Mouse (Mus musculus): ENCODE measurements at regions not wholly inside any gene's neighbourhood (a gene's known extent, or its start where the extent isn't known, plus 50 kb on each side); places are given as distances from the start of the nearest gene placed in this dataset.

DNA sequence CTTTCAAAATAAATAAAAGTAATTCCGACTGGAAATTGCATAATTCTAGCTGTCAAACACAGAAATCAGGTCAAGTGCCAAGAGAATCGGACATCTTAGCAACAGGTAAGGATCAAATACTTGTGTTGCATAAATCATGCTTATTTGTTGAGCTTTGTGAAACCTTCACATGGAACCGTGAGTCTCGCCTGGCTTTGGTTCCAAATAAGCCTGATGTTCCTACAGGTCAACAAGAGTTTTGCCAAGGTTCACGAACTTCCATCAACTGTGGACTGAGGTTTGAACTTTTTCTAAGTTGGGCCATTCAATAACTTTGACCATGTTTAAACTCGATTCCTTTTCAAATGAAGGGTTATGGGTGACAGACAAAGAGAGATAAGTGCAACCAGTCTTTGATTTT is 332.8 kb downstream of the Ankrd50 start:
- H3K36me3 ChIP-seq (ENCODE audit: control insufficient read depth in 1 of 2, insufficient read depth in 2 of 2, low read length in 2 of 2), result no peaks in the 10 kb centered on the region
- H3K4me1 ChIP-seq (ENCODE audit: control insufficient read depth in 1 of 2, insufficient read depth in 2 of 2, low read length in 2 of 2), result no peaks in the 10 kb centered on the region
- H3K27me3 ChIP-seq (ENCODE audit: control insufficient read depth in 1 of 2, insufficient read depth in 2 of 2, low read length in 2 of 2), result no peaks in the 10 kb centered on the region; a peak in 1 of 4 replicates
- no peak for TF ChIP-seq E2F4 (IDR thresholded peaks at IDR 0.05; ENCODE audit: borderline replicate concordance, low read depth, low read length)
- no peak for TF ChIP-seq JUND (IDR thresholded peaks at IDR 0.05; ENCODE audit: low read depth, low read length)
- H3K27ac ChIP-seq (ENCODE audit: control insufficient read depth, low read depth, low read length), result no peak overlapping the region
- H3K4me3 ChIP-seq (ENCODE audit: control insufficient read depth in 1 of 2, insufficient read depth in 1 of 2, low read depth in 2 of 2, low read length in 2 of 2), result no peak overlapping the region
- DNase-seq (ENCODE audit: low read depth, low spot score), result no peak
- no peak overlapping the region for H3K9ac ChIP-seq (ENCODE audit: control insufficient read depth, low read depth, low read length, poor library complexity, severe bottlenecking)
- no peaks in the 10 kb centered on the region for H3K9me3 ChIP-seq (replicated peaks; ENCODE audit: insufficient read depth, low read length)
- H3K79me2 ChIP-seq (ENCODE audit: control insufficient read depth, insufficient read depth, low read length, poor library complexity), result no peaks in the 10 kb centered on the region

DNA sequence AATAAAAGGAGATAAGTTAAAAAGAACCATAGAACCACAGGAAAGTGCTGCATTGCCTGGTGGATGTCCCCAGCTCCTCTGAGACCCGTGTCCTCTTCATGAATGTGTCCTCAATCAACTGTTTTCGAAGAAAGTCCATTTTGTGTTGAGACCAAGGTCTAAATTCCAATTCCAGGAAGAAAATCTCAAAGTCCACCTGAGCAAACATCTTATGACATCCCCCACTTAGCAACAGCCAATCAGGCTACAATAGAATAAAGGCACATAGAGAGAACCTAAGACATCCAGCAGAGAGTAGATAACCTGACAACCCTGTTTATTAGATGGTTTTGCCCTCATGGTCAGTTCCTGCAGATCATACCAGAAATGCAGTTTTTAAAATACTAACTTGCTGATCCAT is 338.0 kb downstream of the Ankrd50 start:
- no peaks in the 10 kb centered on the region for H3K9me3 ChIP-seq (replicated peaks; ENCODE audit: insufficient read depth, low read length)
- no peaks in the 10 kb centered on the region for H3K36me3 ChIP-seq (ENCODE audit: control insufficient read depth in 1 of 2, insufficient read depth in 2 of 2, low read length in 2 of 2)
- no peak overlapping the region for H3K9ac ChIP-seq (ENCODE audit: control insufficient read depth, low read depth, low read length, poor library complexity, severe bottlenecking)
- no peak overlapping the region for H3K27ac ChIP-seq (ENCODE audit: control insufficient read depth, low read depth, low read length)
- no peak for DNase-seq (ENCODE audit: low read depth, low spot score)
- no peaks in the 10 kb centered on the region for H3K79me2 ChIP-seq (ENCODE audit: control insufficient read depth, insufficient read depth, low read length, poor library complexity)
- H3K4me3 ChIP-seq (ENCODE audit: control insufficient read depth in 1 of 2, insufficient read depth in 1 of 2, low read depth in 2 of 2, low read length in 2 of 2), result no peak overlapping the region
- no peak for TF ChIP-seq SMC3 (IDR thresholded peaks at IDR 0.05; ENCODE audit: low read depth, low read length)
- no peak for TF ChIP-seq POLR2AphosphoS2 (IDR thresholded peaks at IDR 0.05; ENCODE audit: low read length)
- TF ChIP-seq NRF1 (IDR thresholded peaks at IDR 0.05; ENCODE audit: insufficient read depth, low read depth, low read length, poor library complexity, severe bottlenecking), result no peak
- no peak for TF ChIP-seq RAD21 (IDR thresholded peaks at IDR 0.05; ENCODE audit: low read depth, low read length)
- no peak for TF ChIP-seq GABPA (IDR thresholded peaks at IDR 0.05; ENCODE audit: low read depth, low read length)
- H3K27me3 ChIP-seq (ENCODE audit: control insufficient read depth in 1 of 2, insufficient read depth in 2 of 2, low read length in 2 of 2), result no peaks in the 10 kb centered on the region; a peak in 1 of 4 replicates
- H3K4me1 ChIP-seq (ENCODE audit: control insufficient read depth in 1 of 2, insufficient read depth in 2 of 2, low read length in 2 of 2), result no peaks in the 10 kb centered on the region

DNA sequence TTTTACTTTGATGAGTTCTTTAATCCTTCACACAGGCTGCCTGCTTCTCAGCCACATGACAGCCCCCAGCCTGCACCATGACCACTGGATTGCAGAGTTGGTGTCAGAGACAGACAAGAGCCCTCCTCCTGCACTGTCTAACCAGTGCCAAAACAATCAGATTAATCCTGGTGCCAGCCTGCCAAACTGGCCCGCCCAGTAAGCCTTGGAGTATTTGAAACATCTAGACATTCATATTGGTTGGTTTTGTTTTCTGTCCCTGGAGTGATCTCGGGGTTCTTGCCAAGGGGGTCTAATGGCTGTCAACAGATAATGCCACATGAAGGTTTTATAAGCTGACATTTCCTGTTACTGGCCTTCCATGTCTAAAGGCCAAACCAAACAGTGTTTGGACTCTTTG is 339.2 kb downstream of the Ankrd50 start:
- TF ChIP-seq UBTF (IDR thresholded peaks at IDR 0.05; ENCODE audit: borderline replicate concordance, insufficient read depth, low read depth, low read length), result no peak
- Histone ChIP-seq H3K9me3 (replicated peaks; ENCODE audit: insufficient read depth, low read length) (no peaks in the 10 kb centered on the region), H3K27ac (ENCODE audit: control insufficient read depth, low read depth, low read length) (no peak overlapping the region), H3K4me1 (ENCODE audit: control insufficient read depth in 1 of 2, insufficient read depth in 2 of 2, low read length in 2 of 2) (no peaks in the 10 kb centered on the region), H3K9ac (ENCODE audit: control insufficient read depth, low read depth, low read length, poor library complexity, severe bottlenecking) (no peak overlapping the region), H3K36me3 (ENCODE audit: control insufficient read depth in 1 of 2, insufficient read depth in 2 of 2, low read length in 2 of 2) (no peaks in the 10 kb centered on the region), H3K27me3 (ENCODE audit: control insufficient read depth in 1 of 2, insufficient read depth in 2 of 2, low read length in 2 of 2) (no peaks in the 10 kb centered on the region; a peak in 1 of 4 replicates), H3K4me3 (ENCODE audit: control insufficient read depth in 1 of 2, insufficient read depth in 1 of 2, low read depth in 2 of 2, low read length in 2 of 2) (no peak overlapping the region), H3K79me2 (ENCODE audit: control insufficient read depth, insufficient read depth, low read length, poor library complexity) (no peaks in the 10 kb centered on the region)
- no peak for DNase-seq (ENCODE audit: low read depth, low spot score)

DNA sequence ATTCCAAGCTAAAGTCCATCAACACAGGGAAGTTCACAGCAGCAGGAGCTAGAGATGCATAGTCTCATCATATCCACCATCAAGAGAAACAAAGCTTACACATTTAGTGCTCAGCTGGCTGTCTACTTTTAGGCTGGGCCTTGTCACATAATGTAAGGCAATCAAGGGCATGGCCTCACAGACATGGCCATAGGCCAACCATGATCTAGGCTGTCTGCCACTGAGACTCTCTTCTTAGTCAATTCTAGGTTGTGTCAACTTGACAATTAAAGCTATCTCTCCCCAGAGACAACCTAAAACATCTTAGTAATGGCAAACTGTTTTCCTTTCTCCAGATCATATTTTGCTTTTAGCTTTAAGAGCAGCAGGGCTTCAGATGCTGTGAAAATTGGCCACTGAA is 340.0 kb downstream of the Ankrd50 start:
- Histone ChIP-seq H3K36me3 (ENCODE audit: control insufficient read depth in 1 of 2, insufficient read depth in 2 of 2, low read length in 2 of 2) (no peaks in the 10 kb centered on the region), H3K9me3 (replicated peaks; ENCODE audit: insufficient read depth, low read length) (no peaks in the 10 kb centered on the region), H3K4me1 (ENCODE audit: control insufficient read depth in 1 of 2, insufficient read depth in 2 of 2, low read length in 2 of 2) (no peaks in the 10 kb centered on the region), H3K27ac (ENCODE audit: control insufficient read depth, low read depth, low read length) (no peak overlapping the region), H3K9ac (ENCODE audit: control insufficient read depth, low read depth, low read length, poor library complexity, severe bottlenecking) (no peak overlapping the region), H3K4me3 (ENCODE audit: control insufficient read depth in 1 of 2, insufficient read depth in 1 of 2, low read depth in 2 of 2, low read length in 2 of 2) (no peak overlapping the region), H3K79me2 (ENCODE audit: control insufficient read depth, insufficient read depth, low read length, poor library complexity) (no peaks in the 10 kb centered on the region), H3K27me3 (ENCODE audit: control insufficient read depth in 1 of 2, insufficient read depth in 2 of 2, low read length in 2 of 2) (no peaks in the 10 kb centered on the region; a peak in 1 of 4 replicates)
- TF ChIP-seq TCF12 (IDR thresholded peaks at IDR 0.05; ENCODE audit: low read depth, low read length) (no peak), UBTF (IDR thresholded peaks at IDR 0.05; ENCODE audit: borderline replicate concordance, insufficient read depth, low read depth, low read length) (no peak), MAZ (IDR thresholded peaks at IDR 0.05; ENCODE audit: low read depth, low read length) (no peak), MYC (IDR thresholded peaks at IDR 0.05; ENCODE audit: low read depth, low read length) (no peak), MXI1 (IDR thresholded peaks at IDR 0.05; ENCODE audit: low read depth, low read length) (no peak), ZMIZ1 (IDR thresholded peaks at IDR 0.05; ENCODE audit: low read depth, low read length) (no peak), ETS1 (IDR thresholded peaks at IDR 0.05; ENCODE audit: low read depth, low read length) (no peak), KAT2A (conservative IDR thresholded peaks at IDR 0.05; ENCODE audit: low read depth, low read length) (no peak), CHD2 (IDR thresholded peaks at IDR 0.05; ENCODE audit: low read length) (no peak), ZNF384 (IDR thresholded peaks at IDR 0.05; ENCODE audit: low read depth, low read length) (no peak)
- no peak for DNase-seq (ENCODE audit: low read depth, low spot score)
